Mouse (Mus musculus): ENCODE measurements around the gene Gm6460. TPM values are rescaled to one million over a fixed set of nuclear protein-coding genes. Genes with fewer than 3 reads are reported as not detected.

Gene Gm6460
- polyA plus RNA-seq (2017; shearing (Covaris generic)) = not detected

DNA sequence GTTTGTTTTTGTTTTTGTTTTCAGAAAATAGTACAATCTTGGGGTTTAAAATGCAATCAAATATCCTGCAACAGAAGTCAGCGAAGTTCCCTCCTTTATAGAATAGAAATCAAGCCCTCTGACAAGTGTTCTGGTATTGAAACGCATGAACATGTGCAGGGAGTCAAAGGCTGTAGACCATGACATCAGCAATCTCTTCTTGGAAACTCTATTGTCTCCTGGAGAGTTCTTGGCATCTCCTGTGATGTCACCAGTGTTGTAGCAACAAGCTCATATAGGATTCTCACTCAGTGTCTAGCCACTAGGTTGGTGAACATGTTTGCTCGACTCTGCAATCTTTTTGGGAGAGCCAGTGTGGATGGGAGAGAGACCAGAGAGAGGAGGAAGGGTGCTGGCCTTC lies at the start of gene Gm6460:
Gm6460 (plus strand) TSS at position 301 of the 400 bp plus-strand sequence.

Other genes starting within 250 kb of the Gm6460 start
- gene Gm8897, start 178.5 kb upstream of the Gm6460 start, polyA plus RNA-seq (2017; shearing (Covaris generic)) = not detected
- gene Gm8906, start 92.2 kb upstream of the Gm6460 start, polyA plus RNA-seq (2017; shearing (Covaris generic)) = not detected
- gene Gm8922, start 87.0 kb downstream of the Gm6460 start, polyA plus RNA-seq (2017; shearing (Covaris generic)) = not detected
- gene Gm8926, start 175.6 kb downstream of the Gm6460 start, polyA plus RNA-seq (2017; shearing (Covaris generic)) = 2.3 TPM